Mouse (Mus musculus) ovary, adult 18-20 months (tissue): ENCODE measurements around the gene Nudt17.
A peak's percentile ranks its signal among the peaks of the same experiment; 100 is the strongest.
"Not testable (repeated sequence)": the region's sequence is repeated elsewhere in the genome, so short reads cannot be mapped to it uniquely, and the experiment has no call there.

Source experiments
- DNase-seq: peaks from one replicate; pipeline ENCODE4 v3.0.0; 2022; ENCODE audit warnings: low spot score, mixed read lengths

Nudt17 gene

DNA sequence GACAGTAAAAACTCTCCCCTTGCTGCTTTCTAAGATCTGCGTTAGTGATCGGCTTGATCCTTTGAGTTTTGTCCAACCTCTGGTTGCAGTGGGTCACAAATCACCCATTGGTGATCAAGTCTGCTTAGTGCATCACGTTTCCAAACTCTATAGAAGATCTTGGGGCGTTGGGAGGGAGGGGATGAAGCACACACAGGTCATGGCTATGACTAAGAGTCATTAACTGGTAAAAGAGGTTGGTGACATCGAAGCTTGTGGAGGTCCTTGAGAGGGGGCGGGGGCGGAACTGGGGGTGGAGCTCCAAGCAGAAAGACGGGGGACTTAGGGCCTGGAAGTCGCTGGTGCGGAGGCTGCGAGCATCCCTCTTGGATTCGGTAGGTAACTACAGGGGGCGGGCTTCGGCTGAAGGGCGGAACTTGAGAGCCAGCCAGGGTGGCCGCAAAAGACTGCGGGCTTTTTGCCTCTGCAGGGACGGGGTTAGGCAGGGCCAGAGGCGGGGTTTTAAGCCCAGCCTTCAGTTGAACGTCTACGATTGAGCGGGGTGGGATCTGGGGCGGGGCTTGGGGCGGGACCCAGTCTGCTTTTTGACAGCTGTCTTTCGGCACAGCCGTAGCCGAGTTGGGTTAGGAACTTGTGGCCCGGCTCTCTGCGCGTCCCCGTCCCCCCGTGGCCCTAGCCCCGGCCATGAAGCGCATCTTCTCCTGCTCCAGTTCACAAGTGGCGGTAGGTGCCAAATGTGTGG lies 38.5 kb downstream of the Nudt17 start, which contains the start of gene Ankrd35:
Gene Ankrd35 (plus strand): TSS at position 405 of the 742 bp plus-strand sequence.
- peak; percentile 66 for DNase-seq

DNA sequence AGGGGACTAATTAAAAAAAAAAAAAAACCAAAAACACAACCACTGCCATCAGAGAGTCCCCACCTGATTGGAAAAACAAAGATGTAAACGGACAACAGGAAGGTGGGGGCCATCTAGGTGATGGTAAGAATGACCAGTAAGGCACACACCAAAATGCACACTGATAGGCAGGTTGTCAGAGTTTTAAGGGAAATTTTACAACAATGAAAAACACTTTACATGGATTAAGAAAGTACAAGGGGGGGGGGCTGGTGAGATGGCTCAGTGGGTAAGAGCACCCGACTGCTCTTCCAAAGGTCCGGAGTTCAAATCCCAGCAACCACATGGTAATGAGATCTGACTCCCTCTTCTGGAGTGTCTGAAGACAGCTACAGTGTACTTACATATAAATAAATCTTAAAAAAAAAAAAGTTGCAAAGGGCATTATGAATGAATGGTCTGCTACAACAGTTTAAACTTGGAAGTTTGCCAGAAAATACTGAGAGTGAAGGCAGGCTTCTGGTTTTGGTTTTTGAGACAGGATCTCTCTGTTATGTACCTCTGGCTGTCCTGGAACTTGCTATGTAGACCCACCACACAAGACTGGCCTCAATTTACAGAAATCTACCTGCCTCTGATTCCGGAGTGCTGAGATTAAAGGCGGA lies 39.8 kb downstream of the Nudt17 start:
- no peak for DNase-seq

DNA sequence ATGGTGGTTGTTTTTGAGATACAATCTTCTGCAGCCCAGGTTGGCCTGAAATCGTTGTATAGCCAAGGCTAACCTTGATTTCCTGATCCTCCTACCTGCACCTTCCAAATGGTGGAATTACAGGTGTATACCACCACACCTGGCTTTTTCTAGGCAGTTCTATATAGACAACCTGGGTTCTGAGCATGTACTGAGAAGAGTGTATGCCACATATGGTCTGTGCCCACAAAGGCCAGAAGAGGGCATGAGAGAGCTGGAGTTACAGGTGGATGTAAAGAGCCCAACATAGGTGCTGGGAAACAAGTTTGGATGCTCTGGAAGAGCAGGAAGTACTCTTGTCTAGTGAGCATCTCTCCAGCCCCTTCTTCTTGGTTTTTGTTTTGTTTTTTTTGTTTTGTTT lies 41.0 kb downstream of the Nudt17 start:
- no peak for DNase-seq

DNA sequence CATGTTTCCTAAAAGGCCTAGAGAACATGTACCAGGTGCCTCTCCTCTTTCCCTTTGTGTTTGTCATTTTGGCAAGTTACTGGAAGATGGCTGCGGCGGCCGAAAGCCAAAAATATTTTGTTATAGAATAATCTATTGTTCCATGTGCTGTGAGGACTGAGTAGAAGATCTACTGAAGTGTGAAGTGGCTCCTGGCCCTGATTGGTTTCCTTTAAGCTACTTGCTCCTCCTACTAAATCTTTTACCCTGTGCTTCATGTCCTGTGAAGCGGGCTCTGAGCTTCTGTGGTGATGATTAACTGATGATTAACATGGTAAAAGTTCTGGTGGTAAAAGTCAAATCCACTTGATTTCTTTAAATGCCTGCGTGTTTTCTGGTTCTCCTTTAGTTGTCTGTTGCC lies 41.4 kb downstream of the Nudt17 start:
- no peak for DNase-seq

DNA sequence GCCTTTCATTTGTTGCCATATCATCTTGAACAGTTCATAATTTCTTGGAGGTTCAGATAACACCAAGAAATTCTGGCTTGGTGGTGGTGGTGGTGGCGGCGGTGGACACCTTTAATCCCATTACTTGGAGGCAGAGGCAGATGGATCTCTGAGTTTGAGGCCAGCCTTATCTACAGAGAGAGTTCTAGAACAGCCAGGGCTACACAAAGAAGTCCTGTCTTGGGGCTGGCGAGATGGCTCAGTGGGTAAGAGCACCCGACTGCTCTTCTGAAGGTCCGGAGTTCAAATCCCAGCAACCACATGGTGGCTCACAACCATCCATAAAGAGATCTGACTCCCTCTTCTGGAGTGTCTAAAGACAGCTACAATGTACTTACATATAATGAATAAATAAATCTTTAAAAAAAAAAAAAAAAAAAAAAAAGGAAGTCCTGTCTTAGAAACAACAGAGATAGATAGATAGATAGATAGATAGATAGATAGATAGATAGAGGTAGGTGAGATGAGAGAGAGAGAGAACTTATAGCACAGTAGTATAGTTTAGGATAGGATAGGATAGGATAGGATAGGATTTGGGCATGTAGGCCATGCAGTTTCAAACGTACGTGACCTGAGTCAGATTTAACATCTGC lies 42.5 kb downstream of the Nudt17 start:
- DNase-seq: not testable (repeated sequence)

DNA sequence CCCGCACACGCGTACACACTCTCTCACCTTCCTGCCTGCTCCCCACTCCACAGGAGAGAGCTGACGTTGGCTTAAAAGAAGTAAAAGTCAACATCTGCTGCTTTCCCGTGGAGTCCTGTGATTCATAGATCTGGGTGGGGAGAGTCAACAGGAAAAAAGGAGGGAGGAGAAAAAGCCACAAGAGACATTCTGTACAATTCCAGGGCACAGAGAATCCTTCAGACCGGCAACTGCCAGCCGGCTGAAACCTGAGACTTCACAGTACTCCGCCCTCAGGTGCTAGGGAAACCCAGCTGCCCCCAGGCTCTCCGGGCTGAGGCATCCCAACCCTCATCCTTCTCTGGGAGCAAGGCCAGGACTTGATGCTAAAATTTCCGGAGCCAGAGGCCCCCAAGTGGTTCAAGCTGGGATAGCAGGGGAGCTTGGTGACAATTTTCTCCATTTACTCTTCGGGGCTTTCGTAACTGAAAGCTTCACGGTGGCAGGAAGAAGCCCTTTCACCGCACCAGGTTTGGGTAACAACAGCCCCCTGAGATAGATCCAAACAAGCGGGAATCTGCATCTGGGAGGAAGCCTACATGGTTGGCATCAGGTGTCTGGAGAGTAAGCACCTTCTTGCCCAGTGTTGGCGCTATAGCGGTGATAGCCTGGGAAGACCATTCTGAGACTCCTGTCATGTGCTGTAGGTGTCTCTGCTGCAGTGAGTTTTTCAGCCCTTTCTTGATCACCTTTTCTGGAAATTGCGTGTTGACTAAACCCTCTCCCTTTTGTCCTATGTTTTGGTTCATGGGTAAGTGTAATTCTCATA lies 44.7 kb downstream of the Nudt17 start:
- peak; percentile 56 for DNase-seq

DNA sequence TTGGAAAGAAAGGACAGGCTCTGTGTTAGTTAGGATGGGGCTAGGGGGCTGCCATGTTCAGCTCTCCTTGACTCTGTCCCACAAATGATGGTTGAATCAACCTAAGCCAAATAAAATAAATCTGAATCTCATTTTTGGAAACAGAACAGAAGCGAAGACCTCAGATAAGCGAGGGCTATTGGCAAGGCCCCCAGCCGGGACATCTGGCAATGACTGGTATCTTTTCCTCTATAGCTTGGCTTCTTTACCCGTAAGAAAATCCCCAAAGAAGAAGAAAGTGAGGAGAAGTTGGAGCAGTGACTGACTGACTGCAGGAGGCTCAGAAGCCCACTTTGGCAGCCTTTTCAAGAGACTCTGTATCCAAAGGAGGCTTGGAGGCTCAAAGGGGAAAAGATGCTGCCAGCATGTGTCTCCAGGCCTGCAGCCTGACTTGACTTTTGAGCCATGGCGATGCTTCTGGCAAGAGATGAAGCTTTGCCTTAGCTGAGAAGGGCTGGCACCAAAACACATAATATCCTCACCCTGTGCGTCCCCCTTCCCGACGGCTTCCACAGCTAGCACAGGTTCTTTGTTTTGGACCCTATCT lies 45.5 kb downstream of the Nudt17 start:
- DNase-seq: no peak

DNA sequence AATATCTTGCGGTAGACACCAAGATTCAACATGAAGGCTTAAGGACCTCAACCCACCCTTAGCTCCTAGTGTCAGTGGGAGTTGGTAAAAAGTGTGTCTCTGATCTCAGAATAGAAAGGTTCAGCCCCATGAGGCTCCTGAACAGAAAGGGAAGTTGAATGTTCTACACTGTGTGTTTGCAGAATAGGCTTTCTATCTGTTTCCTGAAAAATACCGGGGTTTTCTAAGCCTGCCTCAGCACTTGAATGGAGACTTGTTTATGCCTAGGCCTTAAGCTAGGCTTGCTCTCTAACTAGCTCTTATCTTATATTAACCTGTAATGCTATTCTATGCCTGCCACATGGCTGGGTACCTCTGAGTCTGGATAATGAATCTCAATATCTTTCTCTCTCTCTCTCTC lies 47.5 kb downstream of the Nudt17 start:
- DNase-seq: no peak
